Mouse (Mus musculus) adrenal gland, postnatal 14 days (tissue): ENCODE results near the gene Mllt3. TPM values are rescaled to one million over a fixed set of nuclear protein-coding genes. Genes with fewer than 3 reads are reported as not detected.

Source experiments
- DNase-seq: peaks from one replicate; pipeline ENCODE4 v3.0.0; 2021; ENCODE audit warnings: mixed read lengths
- total RNA-seq: library from RNA; stranded (reverse); gene quantifications from 2 replicates; pipeline ENCODE4 v1.2.3, GENCODE M21; 2021

Gene Mllt3
- total RNA-seq, 1 experiment from 2014 or later = 24.5 TPM

DNA sequence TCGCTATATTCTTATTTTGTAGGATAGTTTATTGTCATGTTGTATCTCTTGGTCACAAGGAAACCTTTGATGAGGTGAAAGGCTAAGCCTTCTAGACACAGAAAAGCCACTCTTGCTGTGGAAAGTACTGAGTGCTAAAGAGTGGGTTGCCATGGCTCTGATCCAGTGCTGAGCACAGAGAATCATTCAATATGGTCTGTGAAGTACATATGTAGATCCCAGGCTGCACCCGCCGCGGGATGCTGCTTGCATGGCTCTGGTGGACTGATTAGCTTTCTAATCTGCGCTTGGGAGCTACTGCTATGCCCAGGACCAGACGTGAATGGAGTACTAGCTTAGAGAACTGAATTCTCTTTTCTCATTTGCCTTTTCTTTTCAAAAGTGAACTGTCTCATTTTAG lies 154.5 kb downstream of the Mllt3 start:
- DNase-seq = no peak

DNA sequence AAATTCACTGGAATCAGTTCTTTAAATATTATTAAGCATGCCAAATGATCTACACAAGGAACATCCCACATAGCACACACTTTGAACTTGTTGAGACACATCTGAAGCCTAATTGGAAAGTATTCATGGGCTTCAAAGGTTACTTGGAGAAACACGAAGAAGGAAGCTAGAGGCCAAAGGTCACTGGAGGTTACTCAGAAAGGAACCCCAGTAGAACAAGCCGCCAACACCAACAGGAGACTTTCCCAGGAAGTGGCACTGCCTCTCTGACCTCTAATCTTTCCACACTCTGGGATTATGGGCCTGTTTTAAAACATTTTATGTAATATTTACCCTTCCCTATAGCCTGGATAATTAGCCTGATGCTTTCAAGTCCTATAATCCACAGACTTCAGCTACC lies 162.6 kb downstream of the Mllt3 start:
- no peak for DNase-seq

DNA sequence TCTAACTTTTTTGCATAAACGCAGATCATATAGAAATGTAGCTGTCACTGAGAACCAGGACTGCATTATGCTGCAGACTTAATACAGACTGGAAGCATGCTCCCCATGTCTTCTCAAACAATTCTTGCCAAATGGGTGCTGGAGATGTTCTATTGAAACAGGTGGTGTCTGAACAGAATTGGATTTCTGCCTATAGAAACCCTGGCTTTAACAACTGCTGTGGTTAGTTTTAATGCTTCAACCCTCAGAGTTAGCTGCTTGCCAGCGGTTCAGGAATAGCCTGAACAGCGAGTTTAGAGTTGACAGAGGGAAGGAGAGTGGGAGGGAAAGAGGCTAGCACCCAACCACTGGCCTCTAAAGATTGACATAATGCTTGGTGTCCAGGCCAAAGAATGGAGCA lies 166.6 kb downstream of the Mllt3 start:
- DNase-seq = no peak

DNA sequence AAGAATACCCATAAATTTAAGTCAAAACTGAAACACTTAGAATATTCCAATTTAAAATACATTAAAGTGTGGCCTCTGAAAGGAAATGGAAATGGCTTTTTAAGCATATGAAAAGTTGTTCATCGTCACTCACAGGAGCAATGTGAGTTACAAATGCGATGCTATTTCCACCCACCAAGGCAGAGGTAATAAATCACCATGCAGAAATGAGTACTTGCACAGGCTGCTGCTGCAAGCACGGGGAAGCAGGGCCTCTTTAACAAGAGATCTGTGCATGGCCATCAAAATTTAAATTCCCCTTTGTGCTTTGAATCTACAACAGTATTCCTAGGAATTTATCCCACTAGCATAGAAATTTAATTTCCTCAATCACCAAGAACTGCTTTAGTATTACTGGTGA lies 167.3 kb downstream of the Mllt3 start:
- no peak for DNase-seq

DNA sequence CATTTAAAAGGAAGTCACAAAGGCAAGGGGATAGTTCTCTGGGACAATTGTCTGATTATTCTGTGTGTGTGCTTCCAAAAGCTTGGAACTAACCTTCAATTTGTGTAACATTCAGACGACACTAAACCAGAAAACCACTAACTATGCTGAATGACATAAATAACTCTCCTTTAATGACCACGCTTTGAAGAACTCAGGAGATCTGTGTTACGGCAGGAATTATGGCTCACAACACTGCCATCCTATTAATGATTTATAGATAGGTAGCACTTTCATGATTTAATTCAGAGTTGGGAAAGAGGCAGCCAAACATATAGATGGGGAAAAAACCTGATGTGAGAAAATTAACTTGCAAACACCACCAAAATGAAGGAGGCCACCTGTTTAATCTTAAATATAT lies 168.1 kb downstream of the Mllt3 start:
- DNase-seq = no peak

DNA sequence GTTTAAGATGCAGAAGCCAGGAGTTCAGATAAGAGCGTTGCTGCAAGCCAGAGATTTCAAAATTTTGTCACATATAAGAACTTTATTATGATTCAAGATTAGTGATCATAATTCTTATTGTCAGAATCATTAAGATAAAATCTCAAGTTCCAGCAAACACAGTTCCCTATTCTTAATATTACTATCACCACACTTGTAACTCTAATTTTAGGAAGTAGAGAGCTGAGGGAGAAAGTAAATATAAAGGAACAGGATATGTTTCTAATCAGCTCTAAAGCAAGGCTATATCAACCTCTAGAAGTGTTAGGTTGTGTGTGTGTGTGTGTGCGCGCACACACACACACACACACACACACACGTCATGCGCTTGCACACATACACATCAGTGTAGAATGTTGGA lies 170.0 kb downstream of the Mllt3 start:
- no peak for DNase-seq

DNA sequence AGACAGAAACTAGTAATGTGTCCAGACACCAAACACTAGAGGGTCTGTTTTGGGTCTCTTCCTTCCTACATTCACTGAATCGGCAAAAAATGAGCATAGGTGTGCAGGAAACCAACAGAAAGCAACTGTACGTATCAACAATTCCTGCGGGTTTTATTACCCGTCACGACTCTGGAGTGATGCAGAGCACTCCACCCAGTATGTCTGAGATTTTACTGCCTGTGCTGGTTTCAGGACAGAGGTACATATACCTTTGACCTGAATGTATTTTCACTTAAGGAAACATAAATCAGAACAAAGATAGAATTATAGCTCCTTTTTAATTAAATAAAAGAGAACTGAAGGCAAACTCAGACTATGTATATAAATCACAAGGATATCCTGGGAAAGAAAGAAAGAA lies 172.4 kb downstream of the Mllt3 start:
- DNase-seq = no peak

DNA sequence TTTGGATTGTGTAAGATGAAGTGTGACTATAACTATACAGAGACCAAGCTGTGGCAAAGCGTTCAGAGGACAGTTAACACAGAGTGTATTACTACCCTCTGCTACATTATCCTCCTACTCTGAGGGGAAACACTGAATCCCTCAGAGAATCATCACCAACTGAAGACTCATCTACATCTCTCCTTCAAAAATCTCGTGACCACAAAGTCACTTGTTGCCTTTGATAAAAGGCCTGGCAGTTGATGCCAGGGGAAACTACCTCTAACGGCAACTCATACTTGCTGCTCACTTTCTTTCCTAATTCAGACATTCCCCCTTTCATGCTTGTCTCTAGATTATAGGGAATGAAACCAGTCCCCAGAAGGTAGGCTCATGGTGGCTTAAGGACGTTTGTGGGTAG lies 174.0 kb downstream of the Mllt3 start:
- DNase-seq = no peak

DNA sequence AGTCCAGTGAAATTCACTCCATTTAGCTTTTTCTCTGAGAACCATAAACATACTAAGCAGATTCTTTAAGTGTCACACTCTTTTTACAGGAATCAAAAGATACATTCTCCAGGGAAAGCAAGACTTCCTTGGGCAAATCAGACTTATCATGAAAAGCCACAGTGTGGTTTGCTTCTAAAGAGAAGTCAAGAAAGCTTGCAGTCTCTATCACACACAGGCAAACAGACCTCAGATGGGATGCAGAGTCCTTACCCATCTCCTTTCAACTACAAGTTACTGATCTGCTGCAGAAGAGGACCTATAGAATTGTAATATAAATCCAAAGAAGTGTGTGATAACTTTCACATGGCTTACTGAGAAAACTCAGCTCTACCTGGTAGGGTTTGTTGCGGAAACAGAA lies 175.2 kb downstream of the Mllt3 start:
- no peak for DNase-seq

DNA sequence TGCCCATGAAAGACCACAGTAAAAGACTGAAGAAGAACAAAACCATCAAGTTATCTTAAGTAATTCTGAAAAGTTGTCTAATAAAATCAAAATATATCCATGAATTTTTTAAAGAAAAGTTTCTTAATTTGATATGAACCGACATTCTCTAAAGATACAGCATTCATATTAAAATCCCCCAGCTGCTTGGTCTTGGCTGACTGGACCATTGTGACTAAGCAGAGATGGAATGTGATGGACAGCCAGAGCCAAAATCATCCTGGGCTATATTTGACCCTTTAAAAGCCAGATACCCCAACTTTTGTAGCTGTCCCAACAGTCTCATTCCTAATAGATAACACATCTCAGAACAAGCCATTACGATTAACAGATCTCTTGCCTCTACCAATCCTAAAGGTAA lies 180.7 kb downstream of the Mllt3 start:
- DNase-seq = no peak

DNA sequence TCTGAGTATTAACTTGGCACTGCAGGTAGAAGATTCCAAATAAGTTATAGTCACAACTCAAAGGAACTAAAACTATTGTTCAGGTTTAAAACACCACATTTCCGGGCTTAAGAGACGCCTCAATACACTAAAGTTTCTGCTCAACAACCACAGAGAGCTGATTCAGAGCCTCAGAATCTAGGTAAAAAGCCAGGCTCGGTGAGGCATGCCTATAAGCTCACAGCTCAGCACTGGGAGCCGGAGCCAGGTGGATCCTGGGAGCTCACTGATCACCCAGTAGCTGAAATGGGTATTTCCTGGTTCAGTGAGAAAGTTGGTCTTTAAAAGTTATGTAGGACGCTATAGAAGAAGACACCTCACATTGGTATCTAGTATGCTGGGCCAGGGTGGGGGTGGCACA lies 183.1 kb downstream of the Mllt3 start:
- DNase-seq = no peak

DNA sequence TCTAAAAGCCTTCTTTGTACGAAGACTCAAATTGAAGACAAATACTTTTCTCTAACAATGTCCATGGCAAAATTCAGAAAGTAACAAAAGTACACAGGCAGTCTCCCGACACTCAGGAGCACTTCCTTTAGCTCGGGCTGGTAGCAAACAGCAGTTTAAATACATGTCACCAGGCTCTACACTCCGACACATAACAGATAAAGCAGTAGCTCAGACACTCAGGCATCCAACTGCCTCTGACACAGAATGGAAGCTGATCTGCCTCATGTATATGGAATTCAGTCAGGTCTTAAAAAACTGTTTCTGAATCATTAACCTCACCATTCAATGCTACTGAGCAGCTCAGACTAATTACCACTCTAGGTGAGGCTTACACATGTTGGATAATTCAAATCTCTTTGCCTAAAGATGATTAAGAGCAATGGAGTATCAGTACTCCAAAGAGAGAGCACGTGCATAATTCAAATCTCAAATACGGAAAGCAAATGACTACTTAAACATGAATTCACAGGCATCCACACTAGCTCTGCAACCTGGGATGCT lies 188.4 kb downstream of the Mllt3 start:
- DNase-seq = no peak

DNA sequence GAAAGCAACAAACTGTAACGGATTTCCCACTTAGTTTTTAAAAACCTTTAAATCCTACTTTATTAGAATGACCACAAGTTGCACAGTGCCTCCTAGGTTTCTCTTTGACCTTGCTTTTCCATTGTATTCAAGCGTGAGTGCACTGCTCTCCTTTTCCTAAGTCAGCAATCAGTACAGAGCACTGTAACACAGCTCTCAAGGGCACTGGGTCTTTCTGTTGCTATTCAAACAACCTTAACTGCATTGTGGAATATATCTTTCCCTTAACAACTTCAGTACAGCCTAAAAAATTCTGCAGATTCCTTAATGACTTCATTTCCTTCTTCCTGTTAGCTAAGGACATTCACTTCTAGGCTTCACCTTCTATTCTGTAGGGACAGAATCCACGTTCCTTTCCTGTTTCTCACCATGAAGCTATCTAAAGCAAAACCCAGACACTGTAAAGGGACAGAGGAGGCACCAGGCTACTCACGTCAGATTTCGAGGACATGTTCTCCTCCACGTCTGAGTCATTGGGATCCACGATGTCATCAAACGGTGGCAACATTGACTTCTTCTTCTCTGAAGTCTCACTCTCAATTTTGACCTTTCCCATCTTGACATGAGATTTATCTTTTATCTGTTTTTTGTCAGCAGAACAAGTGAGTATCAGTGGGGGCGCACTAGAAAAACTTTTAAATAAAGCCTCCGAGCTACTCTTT lies 192.8 kb downstream of the Mllt3 start:
- DNase-seq = peak; percentile 38

DNA sequence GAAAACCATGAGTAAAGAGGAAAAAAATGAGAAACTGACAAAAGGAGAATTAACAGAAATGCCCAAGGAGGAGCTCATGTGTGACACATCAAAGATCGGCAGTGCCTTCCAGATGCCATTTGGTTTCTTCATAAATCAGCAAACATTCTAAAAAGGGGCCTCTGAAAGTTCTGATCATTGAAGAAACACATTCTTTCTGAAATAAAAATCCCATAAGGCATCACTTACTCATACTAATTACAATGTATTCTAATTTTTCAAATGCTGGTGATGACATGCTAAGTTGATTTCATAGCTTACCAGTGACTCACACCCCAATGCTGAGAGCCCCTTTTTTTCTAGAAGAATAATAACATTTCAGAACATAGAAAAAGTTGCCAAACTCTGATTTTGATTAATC lies 194.4 kb downstream of the Mllt3 start:
- DNase-seq = no peak

DNA sequence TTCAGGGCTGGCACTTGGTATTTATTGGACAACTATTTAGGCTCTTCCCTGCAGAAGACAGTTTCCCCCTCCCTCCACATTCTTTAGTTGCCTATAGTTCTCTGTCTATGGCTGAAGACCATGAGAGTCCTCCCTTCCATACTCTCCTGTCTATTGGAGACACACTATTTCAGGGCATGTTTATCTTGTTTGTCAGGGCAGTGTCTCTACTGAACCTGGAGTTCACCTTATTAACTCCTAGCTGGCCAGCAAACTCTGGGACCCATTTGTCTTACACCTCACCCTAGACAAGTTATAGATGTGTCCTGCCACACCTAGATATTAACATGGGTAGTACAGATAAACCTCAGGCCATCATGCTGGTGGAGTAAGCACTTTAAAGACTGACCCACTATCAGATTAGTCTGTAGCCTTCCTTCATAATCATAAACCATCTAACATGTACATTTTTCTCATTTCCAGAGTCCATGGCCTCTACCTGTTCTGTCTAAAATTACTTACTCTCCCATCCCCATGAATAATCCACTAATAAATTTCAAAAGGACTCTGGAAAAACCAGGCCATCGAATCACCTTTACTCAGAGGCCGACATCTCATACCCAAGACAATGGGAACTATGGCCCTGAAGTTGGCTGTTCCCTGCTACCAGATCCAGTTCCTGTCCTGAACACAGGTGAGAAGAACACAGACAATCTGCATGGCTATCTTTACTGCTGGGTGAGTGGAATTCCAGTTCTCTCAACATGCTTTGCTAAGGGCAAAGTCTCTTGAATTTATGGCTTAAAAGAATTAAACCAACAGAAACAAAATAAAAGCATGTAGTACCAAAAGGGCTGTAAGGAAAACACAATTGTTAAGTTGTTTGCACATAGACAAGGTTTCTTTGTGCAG lies 195.4 kb downstream of the Mllt3 start:
- no peak for DNase-seq

DNA sequence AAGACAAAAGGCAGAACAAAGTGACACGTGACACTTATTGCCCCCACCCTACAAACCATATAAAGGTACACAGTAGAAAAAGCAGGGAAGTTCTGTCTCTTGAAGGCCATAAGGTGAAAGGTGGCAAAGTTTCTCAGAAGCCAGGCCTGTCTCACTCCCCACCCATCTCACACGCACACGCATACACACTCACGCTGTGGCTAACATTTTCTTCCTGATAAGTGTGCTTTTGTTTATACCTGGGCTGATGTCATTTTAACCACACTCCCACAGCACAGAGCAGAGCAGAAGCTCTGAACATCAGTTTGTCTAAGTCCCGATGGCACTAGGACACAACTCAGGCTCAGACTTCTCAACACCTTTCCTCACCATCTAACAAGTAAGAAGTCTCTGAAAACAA lies 196.9 kb downstream of the Mllt3 start:
- no peak for DNase-seq

DNA sequence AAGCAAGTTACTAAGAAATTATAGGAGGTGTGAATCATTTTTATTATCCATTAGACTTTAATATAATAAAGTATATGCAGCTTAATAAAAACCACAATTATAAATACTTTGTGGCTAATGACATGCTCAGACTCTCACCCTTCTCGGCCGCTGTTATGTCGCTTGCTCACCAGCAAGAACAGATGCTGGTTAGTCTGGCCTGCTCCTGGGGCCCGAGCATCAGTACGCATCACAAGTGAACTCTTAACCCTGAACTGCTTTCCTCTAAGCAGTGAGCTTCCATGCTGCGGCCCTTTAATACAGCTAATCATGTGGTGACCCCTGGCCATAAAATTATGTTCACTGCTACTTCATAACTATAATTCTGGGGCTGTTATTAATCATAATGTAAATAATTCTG lies 198.0 kb downstream of the Mllt3 start:
- no peak for DNase-seq

DNA sequence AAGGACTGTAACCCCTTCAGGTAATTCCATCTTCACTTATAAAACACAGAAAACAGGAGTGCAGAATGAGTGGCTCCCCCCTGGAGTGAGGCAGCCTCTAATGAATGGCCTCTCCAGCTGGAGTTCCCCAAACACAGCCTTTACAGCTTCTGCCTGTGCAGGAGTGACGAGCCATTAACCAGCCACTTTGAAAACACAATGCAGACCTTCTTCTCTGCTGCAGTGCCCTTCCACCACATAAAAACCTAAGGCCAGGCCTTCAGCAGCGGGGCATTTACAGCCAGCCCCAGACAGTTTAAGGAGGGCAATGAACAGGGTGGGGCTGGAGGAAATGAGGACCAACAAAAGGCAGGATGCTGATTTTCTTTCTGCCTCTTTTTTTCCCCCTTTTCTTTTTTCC lies 198.9 kb downstream of the Mllt3 start:
- no peak for DNase-seq

DNA sequence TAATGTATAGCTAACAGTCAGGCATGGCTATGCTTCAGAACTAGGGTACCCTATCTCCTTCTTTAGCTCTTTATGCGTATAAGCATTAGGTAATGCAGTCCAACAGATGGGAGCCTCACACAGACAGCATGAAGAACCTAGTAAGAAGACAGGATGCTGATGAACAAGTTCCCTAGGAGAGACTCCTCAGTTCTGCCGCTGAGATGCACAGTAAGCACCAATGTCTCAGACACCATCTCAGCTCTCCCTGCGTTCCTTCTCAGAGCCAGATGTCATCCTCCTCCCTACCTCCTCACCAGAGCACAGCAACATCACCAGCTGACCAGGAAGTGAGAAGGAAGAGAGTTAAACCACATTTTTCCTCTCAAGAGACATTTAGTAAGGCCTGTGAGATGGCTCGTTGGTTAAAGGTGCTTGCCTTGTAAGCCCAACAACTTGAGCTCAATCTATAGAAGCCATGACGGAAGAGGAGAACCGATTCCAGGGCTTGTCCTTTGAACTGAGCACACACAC lies 202.3 kb downstream of the Mllt3 start:
- no peak for DNase-seq

DNA sequence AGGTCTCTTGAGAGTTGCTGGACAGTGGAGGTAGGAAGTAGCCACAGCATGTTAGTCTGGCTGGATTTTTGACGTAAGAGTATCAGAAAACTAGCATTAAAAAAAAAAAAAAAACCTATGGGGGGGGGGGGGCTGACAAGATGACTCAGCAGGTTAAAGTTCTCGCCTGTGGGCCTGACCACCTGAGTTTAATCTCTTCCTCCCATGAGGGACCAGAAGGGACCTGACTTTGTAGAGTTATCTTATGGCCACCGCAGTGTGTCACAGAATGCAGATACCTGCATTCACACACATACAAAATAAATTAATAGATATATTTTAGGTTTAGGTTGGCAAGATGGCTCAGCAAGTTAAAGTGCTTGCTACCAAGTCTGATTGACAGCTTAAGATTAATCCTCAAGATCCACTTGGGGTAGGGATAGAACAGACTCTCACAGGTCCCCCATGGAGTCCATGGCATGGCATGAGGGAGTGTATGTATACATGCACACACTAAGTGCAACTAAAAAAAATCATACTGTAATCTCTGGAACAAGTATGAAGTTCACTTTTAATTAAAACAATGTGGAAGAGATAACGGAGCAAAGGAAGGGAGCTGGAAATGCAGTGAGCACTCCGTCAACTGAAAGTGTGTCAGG lies 203.6 kb downstream of the Mllt3 start:
- no peak for DNase-seq

DNA sequence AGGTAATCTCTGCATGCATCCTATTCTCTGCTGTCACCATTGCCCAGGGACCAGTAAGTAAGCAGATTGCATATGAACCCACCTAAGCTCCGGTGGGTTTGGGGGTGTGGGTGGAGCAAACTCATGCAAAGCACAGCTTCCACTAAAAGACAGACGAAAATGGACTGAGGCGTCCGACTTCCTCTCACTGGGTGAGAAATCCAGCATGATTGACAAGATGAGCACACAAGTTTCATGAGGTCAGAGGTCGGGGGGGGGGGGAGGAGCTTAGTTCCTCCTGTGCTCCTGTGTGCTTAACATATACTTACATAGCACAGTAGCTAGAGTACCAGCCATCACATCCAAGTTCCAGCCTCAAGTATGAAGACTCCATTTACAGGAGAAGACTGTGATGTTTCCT lies 206.8 kb downstream of the Mllt3 start:
- no peak for DNase-seq

DNA sequence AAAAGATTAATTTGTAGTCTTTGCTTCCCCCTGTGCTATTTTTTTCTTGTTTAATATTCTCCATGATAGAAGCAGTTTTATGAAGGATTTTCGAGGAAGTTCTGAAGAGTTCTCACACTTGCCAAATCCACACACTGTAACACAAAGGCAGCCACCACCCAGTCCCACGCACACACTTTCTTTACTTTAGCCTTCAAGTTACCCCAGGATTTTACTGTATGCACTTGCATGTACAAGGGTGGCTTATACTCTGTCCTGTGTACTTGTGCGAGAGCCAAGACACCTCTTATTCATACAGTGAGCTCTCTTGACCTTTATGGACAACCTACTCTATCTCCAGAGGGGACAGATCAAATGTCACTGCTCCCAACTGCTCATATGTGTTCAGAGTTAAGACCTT lies 209.5 kb downstream of the Mllt3 start:
- DNase-seq = no peak

DNA sequence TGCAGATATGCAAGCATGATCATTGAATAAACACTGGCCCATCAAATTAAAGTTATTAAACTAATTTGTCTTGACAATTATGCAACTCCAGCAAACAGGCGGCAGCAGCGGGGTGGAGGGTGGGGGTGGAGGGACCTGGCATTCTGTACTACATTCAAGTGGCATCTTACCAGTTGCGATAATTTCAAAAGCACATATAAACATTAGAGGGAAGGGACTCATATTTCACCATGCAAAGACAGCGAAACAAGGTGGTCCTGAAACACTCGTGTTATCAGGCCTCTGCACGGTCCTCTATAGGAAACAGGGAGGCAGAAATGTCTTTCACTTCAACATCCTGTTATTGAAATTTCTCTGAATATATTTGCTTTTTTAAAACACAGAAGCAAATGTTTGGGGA lies 210.0 kb downstream of the Mllt3 start:
- no peak for DNase-seq
